Mouse (Mus musculus) adrenal gland, postnatal 14 days (tissue): Measurements from ENCODE around the gene Htr7. TPM values are rescaled to one million over a fixed set of nuclear protein-coding genes. Genes with fewer than 3 reads are reported as not detected.

Experiments used
- DNase-seq: peaks from one replicate; pipeline ENCODE4 v3.0.0; 2021; ENCODE audit warnings: mixed read lengths
- long read RNA-seq, 2 experiments: library from polyadenylated mRNA; stranded (forward); transcript quantifications; one replicate each; pipeline ENCODE4 v2.0.0; 2021
- total RNA-seq: library from RNA; stranded (reverse); gene quantifications from 2 replicates; pipeline ENCODE4 v1.2.3, GENCODE M21; 2021

The Htr7 gene
- total RNA-seq = 0.11 and 0.19 TPM in 2 replicates
- long read RNA-seq, experiment 1 = 0 reads
- long read RNA-seq, experiment 2 = 0 reads

DNA sequence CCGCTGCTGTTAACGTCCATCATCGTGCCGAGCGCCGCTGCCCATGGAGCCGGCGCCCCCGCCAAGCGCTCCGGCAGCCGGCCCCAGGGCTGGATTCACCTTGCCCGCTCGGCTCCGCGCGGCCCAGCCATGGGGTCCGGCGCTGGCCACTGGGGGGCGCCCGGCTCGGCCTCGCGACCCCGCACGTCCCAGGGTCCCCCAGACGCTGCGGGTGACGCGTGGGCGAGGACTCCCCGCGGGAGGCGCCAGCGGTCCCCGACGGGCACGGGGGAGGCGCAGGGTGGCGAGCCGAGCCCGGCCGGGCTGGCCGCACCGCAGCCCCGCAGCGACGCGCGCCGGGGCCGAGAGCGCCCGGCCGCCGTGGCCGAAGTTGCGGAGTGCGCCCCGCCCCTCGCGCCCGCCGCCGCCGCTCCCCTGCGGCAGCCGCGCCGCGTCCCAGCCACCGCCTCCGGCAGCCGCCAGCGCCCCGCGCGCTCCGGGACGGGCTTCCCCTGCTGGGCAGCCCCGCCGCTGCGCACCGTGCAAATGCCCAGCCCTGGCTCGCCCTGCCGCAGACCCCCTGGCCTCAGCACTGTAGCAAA, at the start of gene Htr7:
Gene Htr7 (minus strand): TSS at position 277 of the 581 bp plus-strand sequence.
- DNase-seq = peak; percentile 28

DNA sequence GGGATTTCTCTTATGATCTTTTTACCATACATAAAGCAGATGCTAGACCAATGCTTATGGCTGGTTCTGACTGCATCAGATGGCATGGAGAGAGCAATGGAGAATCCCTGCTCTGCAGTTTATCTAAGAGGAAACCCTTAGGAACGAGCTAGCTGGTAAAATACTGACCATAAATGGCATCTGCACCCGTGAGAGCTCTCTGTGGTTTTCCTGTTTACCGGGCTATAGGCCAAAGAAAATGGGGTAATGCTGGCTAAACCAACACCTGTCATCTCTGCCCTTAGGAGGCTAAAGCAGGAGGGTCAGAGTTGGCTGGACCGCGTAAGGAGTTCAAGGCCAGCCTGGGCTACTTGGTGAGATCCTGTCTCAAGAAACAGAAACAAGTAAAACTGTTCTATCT, 46.6 kb upstream of the Htr7 start:
- no peak for DNase-seq

DNA sequence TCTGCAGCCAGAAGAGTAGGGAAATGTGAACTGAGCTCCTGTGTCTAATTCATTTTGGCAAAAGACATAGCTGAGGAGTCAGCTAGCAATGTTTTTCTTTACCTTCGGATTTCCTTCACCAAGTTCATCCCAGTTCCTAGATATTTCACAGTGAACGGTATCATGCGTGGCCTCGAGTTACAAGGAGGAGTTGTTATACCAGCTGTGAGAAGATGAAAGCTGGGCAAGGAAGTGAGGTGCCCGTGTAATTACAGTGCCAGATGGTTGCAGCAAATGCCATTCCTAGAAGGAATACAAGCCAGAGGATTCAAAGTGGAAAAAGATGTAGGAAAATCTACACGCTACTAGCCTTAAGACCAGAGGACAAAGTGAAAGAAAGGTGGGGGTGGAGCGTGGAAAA, 41.6 kb upstream of the Htr7 start:
- no peak for DNase-seq

DNA sequence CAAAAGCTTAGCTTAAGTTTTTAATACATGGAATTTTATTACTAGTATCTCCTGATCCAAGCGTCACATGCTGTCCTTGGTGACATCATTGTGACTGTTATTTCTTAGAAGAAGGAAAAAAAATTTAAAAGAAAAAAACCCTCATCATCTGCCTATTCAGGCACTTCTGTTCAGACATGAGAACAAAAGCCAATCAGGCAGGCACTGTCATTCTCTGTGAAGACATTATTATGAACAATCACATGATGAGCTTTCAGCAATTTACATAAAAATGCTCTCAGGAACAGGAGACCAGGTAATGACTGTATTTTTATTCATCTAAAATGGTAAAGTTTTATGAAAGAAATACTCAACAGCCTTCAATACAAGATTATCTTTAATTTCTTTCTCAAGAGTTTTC, 41.0 kb upstream of the Htr7 start:
- no peak for DNase-seq

DNA sequence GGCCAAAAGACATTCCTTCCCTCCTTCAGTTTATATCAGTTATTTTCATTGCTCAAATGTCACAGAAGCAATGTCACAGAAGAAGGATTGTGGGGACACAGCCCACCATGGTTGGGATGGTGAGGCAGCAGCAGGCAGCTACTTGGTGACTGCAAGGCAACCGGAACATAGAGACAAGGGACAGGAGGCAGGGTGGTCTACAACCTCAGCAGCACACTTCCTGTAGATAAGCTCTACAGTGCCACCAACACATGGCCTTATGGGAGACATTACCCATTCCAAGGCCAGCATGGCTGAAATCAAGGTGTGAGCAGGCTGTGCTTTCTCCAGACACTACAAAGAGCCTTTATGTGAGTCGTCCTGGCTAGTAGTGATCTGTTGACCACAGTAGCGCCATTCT, 39.9 kb upstream of the Htr7 start:
- DNase-seq = no peak

DNA sequence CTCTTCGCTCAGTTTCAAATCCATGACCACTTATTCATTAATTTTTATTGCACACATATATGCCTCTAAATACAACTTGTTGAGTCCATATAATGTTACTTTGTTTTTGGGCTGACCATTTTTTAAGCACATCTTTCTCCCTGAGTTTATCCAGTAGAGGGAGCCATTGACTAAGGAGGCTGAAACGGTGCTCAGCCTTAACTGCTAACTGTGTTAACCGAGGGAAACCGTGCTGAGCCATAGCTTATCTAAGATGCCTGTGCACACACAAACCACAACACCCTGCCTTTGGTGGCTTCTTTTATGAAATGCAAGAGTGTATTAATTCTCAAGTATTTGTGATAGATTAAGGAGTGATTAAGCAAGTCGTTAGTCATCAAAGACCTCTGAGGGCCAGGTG, 33.5 kb upstream of the Htr7 start:
- peak; percentile 16 for DNase-seq

DNA sequence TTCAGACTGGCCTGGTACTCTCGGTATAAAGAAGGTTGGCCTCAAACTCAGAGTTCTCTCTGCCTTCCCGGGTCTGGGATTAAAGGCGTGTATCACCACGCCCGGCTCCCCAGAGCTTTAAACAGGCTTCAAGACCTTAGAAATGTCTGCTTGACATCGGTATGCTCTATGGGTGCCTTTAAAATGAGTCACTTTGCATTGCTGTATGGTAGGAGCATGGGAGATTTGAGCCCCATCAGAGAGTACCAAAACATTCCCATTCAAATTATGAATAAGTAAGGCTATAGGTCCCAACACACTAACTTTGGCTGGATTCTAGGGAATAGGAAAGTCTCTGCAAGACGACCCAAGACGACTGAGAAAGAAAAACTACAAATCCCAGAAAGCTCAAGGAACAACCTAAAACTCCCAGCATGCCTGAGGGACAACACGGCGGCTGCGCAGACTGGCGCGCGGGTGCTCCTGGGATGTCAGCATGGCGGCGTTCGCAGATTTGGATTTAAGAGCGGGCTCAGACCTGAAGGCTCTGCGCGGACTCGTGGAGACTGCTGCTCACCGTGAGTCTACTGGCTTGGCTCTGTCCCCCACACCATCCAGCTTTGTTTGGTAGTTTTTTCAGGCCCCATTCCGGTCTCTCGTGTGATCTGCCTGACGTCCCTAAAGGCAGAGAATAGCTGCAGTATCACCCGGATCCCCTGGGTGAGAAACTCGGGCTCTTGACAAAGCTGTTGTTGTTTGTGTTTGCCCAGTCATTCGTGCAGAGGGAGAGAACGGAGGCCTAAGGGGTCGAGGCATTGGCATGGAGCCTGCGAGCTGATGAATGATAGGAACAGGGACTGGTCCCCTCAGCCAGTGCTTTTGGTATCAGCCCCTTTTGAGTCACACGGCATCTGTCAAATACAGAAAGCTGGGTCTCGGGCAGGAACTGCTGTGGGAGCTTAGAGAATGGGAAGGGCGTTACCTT, 26.2 kb upstream of the Htr7 start, which contains the start of gene Rpp30:
Gene Rpp30 (plus strand): TSS at position 455 of the 964 bp plus-strand sequence.
- DNase-seq = peak; percentile 91

DNA sequence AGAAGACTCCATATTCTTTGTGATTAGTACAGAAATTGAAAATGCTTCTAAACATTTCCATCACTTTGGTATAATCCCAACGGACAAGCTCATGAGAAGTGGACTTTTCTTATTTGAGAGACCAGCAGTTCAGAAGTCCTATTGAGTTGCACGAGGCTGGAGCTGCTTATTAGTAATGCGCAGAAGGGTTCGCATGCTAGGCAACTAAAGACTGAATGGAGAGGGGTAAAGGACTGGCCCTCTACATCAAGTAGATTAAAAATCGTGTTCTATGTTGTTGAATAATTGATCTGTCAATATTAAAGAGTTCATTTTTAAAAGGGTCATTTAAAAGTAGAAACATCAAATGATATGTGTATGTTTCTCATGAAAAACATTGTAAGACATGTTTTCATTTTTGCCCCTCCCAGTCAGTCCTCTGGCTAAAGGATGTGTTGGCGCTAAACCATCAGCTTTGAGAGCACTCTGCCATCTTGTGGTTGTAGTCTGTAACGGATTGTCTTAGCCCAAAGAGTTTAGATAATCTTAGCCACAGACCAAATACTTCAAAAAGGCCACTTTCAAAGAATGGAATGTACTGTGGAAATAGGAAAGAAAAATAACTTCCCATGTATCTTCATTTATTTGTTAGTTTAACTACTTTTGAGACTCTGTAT, 25.4 kb upstream of the Htr7 start:
- peak; percentile 49 for DNase-seq

DNA sequence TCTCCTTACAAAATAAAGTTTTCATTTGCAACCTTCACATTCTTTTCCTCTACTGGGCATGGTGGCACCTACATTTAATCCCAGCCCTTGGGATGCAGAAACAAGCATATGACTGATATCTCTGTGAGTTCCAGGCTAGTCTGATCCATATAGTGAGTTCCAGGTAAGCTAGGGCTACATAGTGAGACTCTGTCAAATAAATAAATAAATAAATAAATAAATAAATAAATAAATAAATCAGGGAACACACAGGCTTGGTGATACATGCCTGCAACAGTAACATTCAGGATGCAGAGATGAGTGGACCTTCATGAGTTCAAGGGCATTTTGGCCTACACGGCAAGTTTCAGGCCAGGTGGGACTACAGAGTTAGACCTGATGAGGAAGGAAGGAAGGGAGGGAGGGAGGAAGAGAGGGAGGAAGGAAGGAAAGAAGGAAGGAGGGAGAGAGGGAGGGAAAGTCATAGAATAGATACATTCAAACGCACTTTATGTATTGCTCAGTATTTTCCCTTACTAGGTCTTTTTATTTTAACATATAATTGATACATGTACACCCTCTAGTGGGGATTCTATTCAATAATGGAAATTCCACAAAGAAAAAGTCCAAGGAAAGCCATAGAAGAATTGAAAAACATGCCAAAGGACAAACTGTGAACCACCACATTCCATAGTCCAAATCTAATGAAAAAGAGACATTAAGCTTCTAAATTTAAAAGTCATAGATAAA, 5.7 kb upstream of the Htr7 start:
- DNase-seq = no peak

DNA sequence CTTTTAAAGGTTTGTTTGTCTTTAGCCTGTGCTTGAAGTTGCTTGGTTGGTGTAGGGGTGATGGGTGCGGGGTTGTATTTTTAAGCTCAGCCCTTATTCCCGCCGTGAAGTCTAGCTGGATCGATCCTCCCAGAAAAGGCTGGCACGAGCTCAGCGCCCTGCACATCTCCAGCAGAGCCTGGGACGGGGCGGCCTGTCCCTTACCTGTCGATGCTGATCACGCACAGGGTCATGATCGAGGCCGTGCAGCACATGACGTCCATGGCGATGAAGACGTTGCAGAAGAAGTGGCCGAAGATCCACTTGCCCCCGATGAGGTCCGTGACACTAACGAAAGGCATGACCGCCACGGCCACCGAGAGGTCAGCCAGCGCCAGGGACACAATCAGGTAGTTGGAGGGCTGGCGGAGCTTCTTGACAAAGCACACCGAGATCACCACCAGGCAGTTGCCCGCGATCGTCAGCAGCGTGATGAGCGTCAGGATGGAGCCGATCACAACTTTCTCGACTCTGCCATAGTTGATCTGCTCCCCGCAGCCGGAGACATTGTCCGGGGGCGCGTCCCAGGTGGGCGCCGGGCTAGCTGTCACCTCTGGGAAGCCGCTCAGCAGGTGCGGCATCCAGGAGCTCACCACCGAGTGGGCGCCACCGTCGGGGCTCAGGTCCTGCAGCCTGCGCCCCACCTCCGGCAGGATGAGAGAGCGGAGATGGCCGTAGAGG, 645 bp downstream of the Htr7 start:
- DNase-seq = no peak

DNA sequence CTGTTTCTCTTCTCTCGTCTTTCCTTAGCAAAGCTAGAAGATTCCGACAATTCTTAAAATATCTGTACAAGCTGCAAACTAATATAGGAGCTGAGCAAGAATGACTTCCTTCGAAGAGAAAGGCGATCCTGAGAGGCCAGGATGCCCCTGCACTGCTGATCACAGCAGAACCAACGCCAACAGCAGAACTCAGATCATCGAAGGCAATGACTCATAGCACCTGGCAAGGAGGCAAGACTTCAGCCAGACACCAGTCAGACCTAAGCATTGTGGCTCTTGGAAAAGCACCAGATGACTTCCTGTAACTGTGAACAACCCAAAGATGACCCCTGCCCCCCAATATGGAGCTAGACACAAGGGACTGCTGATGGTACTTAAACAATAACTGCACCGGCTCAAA, 11.3 kb downstream of the Htr7 start:
- no peak for DNase-seq

DNA sequence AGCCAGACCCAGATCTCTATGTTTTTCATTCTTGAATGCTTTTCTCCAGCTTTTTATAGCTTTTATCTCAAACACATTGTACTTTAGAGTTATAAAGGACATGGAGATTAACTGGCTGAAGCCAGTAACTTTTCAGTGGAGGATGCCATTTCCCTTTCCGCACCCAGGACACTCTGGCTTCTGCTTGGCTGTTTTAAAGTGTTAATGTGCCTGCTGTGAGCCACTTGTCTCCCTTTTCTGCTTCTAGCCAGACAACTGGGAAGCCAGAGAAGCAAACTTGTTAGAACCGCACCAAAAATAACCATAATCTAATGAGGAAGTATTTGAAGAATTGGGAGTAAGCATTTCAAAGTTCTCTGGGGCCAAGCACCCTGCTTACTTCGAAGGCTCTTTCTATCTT, 42.5 kb downstream of the Htr7 start:
- no peak for DNase-seq

DNA sequence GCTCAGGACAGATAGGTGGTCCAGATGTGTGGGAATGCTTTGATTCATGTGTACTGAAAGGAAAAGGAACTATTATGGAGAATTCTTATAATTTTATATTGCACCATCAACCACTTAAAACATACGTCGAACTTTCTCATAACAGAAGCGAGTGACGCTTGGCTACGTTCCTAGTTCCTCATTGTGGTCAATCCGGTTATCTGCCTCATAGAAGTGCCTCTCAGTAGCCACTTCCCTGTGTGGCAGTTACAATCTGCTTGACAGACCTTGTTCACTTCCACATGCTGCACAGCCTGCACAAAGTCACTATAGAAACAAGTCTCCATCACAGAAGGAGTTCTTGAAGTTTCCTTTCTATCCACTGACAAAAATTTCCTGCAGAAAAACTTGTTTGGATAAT, 51.0 kb downstream of the Htr7 start:
- DNase-seq = peak; percentile 16

DNA sequence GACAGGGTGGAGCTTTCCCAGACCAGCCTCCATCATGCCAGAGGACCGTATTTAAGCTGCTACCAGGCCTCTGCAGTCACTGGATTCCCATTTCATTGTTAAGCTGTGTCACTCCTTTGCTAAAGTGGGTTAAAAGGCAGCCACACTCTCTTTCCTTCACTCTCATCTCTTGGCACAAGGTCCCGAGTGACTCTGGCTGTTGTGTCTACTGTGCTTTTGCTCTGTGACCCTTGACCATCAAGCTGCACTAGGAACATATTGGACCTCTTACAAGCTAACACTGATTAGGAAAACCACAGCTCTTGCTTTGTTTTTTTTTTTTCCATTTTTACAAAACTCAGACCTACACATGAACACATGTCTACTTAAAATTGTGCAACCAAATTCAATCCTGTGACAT, 52.3 kb downstream of the Htr7 start:
- no peak for DNase-seq

DNA sequence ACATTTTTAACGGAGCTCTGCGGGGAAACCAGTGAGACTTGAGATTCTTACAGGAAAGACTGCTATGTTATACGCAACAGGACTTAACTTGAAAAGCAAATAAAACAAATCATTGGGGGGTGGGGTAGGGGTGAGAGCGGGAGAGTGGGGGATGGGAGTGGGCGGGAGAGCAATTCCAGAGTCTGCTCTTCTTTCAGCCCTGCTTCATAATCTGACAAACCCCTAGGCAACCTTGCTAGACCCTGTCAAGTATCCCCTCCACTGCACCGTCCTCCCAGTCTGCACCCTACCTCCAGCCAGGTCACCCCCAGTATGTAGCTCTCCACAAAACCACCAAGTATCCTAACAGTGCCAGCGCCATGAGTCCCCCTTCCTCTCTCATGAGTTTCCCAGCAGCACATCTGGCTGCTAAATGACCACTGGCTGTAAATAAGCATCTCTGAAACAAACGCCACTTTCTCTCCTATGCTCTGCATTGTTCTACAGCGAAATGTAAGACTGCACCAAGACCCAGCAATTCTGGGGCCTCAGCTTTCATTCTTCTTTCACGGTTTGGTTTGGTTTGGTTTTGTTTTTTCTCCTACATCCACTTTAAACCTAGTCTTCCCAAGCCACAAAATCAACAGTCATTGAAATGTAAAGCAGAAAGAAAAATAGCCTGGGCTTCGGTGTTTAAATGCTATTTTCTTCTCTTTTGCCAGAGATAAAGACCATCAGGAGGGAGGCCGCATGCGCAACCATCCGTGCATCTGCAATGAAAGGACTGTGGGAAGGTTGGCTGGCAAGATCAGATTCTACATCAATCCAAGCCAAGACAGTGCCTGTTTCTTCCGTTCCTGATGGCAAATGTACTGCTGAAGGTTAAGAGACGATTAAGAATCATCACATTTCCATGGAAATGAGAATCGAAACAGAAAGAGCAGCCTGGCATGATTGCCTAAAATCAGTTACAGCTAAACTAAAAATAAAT, 54.5 kb downstream of the Htr7 start:
- DNase-seq = no peak

DNA sequence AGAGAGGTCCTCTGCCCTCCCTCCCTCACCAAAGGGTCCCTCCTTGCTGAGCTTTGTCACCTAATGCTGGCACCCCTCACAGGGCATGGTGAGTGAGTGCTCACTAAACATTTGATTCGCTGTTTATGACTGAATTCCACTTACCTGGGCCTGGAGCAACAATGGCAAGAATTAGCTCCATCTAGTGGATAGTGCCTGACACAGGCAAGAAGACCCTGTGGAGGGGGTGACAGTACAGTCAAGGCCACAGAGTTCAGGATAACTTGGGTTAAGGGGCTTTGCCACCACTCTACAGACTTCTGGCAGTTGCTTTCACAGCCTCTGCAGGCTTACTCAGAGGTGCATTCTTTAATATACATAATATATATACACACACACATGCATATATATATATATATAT, 55.8 kb downstream of the Htr7 start:
- no peak for DNase-seq

DNA sequence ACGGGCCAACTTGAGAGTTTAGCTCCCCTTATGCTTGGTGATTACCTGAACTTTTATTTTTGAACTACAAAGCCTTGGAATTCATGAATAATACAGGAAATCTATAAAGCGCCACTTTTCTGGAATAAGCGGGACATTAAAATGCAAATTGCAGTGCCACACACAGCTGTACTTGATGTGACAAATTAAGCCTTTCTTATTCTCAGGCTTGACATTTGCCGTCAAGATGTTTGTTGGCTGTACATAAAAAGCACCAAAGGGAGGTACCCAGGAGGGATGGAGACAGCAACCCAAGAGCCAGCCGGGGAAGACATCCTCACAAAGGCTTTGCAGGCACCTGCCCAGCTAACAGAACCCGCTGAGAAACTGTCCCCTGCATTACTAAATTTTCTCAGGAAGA, 56.4 kb downstream of the Htr7 start:
- DNase-seq = no peak

DNA sequence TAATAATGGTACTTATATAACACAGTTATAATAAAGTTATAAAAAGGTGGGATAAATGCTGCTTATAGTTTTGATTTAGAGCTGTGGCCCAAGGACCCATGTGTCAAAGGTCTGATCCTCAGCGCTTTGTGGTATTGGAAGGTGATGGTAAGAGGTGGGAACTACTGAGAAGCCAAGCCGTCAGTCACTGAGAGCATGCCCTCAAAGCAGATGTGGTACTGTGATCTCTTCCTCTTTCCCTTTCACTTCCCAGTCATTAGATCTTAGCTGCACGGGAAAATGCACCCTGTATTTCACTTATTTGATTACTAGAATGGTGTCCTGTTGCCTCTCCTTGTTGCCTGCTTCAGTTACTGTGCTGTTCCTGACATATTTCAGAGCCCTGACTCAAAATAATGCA, 59.9 kb downstream of the Htr7 start:
- no peak for DNase-seq

DNA sequence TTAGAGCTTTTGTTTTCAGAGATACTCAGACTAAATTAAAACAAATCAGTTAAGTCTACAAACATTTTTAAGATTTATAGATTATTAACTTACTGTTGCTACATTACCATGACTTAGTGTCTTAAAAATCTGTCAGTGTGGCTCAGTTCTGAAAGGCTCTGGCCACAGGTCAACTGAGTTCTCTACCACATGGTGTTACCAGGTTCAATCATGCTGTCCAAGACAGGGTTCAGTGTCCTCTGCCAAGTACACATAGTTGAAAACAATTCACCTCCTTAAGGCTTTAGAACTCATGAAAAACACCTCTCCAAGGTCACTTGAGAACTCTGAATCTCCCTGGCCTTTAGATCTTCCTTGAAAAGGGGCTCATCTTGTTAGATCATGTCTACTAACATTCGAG, 69.8 kb downstream of the Htr7 start:
- DNase-seq = no peak

DNA sequence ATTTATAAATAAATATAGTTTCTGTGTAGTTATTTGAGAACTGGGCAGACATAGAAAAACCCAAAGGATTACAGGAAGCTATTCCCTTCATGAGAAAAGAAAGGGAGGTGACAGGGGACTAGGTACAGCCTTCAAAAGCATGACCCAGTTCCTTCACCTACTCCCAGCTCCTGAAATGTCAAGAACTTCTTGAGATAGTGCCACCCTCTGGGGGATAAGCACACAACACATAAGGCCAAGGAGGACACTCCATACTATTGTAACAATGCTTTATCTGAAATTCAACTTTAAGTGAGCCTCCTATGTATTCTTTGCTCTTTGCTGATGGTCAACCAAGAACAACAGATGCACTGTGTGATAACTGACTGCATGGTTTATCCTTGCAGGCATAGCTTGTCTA, 82.6 kb downstream of the Htr7 start:
- DNase-seq = no peak

DNA sequence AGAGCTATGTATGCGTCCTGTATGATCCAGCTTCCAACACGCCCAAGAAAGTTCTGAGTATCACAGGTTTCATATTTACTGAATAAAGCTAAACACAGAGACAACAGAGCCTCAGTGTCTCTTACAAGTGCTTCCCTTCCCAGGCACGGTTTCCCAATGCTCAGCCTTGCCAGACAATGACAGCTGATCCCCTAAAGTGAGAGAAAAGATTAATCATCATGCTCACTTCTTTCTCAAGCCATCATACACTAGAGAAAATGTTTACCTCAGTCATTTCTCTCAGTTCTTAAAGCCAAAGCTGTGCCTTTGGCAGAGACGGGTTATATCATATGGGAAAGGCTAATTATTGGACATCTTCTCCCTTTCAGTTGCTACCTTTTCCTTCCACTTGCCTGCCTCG, 99.7 kb downstream of the Htr7 start:
- no peak for DNase-seq
